Mouse (Mus musculus) kidney, embryonic 16.5 days (tissue): ENCODE results near the gene Ccer2. TPM values are rescaled to one million over a fixed set of nuclear protein-coding genes. Genes with fewer than 3 reads are reported as not detected.

Experiments
- ATAC-seq: fragments of 200-750 bp; cut with Nextera tagmentation; 2 replicates; pipeline ENCODE4 v1.8.0; 2017; ENCODE audit warnings: moderate TSS enrichment; ENCODE audit not compliant: low FRiP score, low TSS enrichment
- H3K27ac ChIP-seq: fragments of 300-500 bp; sonication (generic); 2 replicates; pipeline ENCODE4 v1.5.1; 2014; ENCODE audit warnings: low read length
- H3K27me3 ChIP-seq: fragments of 300-500 bp; sonication (generic); 2 replicates; pipeline ENCODE4 v1.6.1; 2014; ENCODE audit warnings: low read length, control low read depth, mixed read lengths; ENCODE audit not compliant: insufficient read depth
- H3K36me3 ChIP-seq: fragments of 300-500 bp; sonication (generic); 2 replicates; pipeline ENCODE4 v1.6.1; 2014; ENCODE audit warnings: low read length, control low read depth, mixed read lengths; ENCODE audit not compliant: insufficient read depth
- H3K4me1 ChIP-seq: fragments of 300-500 bp; sonication (generic); 2 replicates; pipeline ENCODE4 v1.6.1; 2014; ENCODE audit warnings: low read length, control low read depth, mixed read lengths; ENCODE audit not compliant: insufficient read depth
- H3K4me2 ChIP-seq: fragments of 300-500 bp; sonication (generic); replicated peaks from 2 replicates; pipeline ENCODE4 v1.6.1; 2014; ENCODE audit warnings: low read depth, low read length
- H3K4me3 ChIP-seq: fragments of 300-500 bp; sonication (generic); 2 replicates; pipeline ENCODE4 v1.5.1; 2014; ENCODE audit warnings: mild to moderate bottlenecking, low read length
- H3K9ac ChIP-seq: fragments of 300-500 bp; sonication (generic); replicated peaks from 2 replicates; pipeline ENCODE4 v1.6.1; 2014; ENCODE audit warnings: low read length
- H3K9me3 ChIP-seq: fragments of 300-500 bp; sonication (generic); 2 replicates; pipeline ENCODE4 v1.6.1; 2016; ENCODE audit warnings: low read length, control low read depth
- WGBS: fragments of 180-500 bp; shearing (Covaris S2); extraction: QIAGEN DNeasy Blood & Tissue Kit; methylation state at CpG from one replicate; pipeline ENCODE4 v1.1.7; 2014; 5-methylcytosine and 5-hydroxymethylcytosine counted together
- polyA plus RNA-seq: library from polyadenylated mRNA; unstranded; fragments of >200 nt; fragmentation: Nextera tagmentation; extraction: Ambion mirVana; gene quantifications from 2 replicates; pipeline ENCODE4 v1.2.1, GENCODE M21; 2015

Ccer2 gene
- polyA plus RNA-seq, 1 experiment from 2014 or later = not detected

GRCm38 (mm10) chr7:28740949-28741348 is 15.0 kb upstream of the Ccer2 start:
- Histone ChIP-seq H3K27me3 (no peaks in the 10 kb centered on the region), H3K9ac (peak overlapping the region; percentile 83), H3K4me3 (peak overlapping the region; percentile 58), H3K36me3 (peaks cover 34% of the 10 kb centered on the region), H3K4me2 (peak overlapping the region; percentile 75), H3K27ac (peak overlapping the region; percentile 54; the same call in 1 of the 2 replicates), H3K4me1 (peaks cover 11% of the 10 kb centered on the region), H3K9me3 (no peaks in the 10 kb centered on the region)
- 28% methylated on average over 9 of the region's 9 CpGs for WGBS
- no peak for ATAC-seq

- Histone ChIP-seq H3K27ac (peak overlapping the region; percentile 54; the same call in 1 of the 2 replicates), H3K4me2 (peak overlapping the region; percentile 75), H3K9ac (peak overlapping the region; percentile 83), H3K27me3 (no peaks in the 10 kb centered on the region), H3K4me1 (peaks cover 11% of the 10 kb centered on the region), H3K4me3 (peak overlapping the region; percentile 58), H3K9me3 (no peaks in the 10 kb centered on the region), H3K36me3 (peaks cover 30% of the 10 kb centered on the region)
- peak; percentile 22; the same call in 1 of the 2 replicates for ATAC-seq
- WGBS = under 1% methylated on average over 13 of the region's 13 CpGs
Observed at GRCm38 (mm10) chr7:28741368-28741708, 14.6 kb upstream of the Ccer2 start.

GRCm38 (mm10) chr7:28741709-28742438 is 14.1 kb upstream of the Ccer2 start, which contains the start of the genes Mrps12 and Sars2:
Gene Mrps12, minus strand, starts transcription at chr7:28741820.
Gene Sars2, plus strand, starts transcription at chr7:28741992.
- no peaks in the 10 kb centered on the region for H3K27me3 ChIP-seq
- ATAC-seq = peak; percentile 99
- peaks cover 11% of the 10 kb centered on the region for H3K4me1 ChIP-seq
- H3K4me2 ChIP-seq = peak within 1 kb of the TSS; percentile 75
- peak within 1 kb of the TSS; percentile 58 for H3K4me3 ChIP-seq
- WGBS = under 1% methylated on average over 39 of the region's 39 CpGs
- peak within 1 kb of the TSS; percentile 83 for H3K9ac ChIP-seq
- no peaks in the 10 kb centered on the region for H3K9me3 ChIP-seq
- peak within 1 kb of the TSS; percentile 76 for H3K27ac ChIP-seq
- H3K36me3 ChIP-seq = peaks cover 25% of the 10 kb centered on the region

- H3K4me3 ChIP-seq = no peak overlapping the region
- no peaks in the 10 kb centered on the region for H3K27me3 ChIP-seq
- H3K4me1 ChIP-seq = no peaks in the 10 kb centered on the region
- no peak overlapping the region for H3K9ac ChIP-seq
- no peak overlapping the region for H3K27ac ChIP-seq
- H3K4me2 ChIP-seq = no peak overlapping the region
- ATAC-seq = no peak; the same call in 1 of the 2 replicates
- H3K9me3 ChIP-seq = no peaks in the 10 kb centered on the region
- H3K36me3 ChIP-seq = peaks cover 14% of the 10 kb centered on the region
- WGBS = 95% methylated on average over 7 of the region's 7 CpGs
Observed at GRCm38 (mm10) chr7:28749935-28750334, 6.0 kb upstream of the Ccer2 start.

- Histone ChIP-seq H3K36me3 (peaks cover 26% of the 10 kb centered on the region), H3K9ac (no peak overlapping the region), H3K9me3 (no peaks in the 10 kb centered on the region), H3K27ac (no peak overlapping the region), H3K4me1 (peaks cover 6% of the 10 kb centered on the region), H3K4me2 (no peak overlapping the region), H3K4me3 (no peak overlapping the region), H3K27me3 (peaks cover 10% of the 10 kb centered on the region; the same call in 1 of the 2 replicates)
- WGBS = 89% methylated on average over 13 of the region's 13 CpGs
- no peak for ATAC-seq
Observed at GRCm38 (mm10) chr7:28758623-28759022, 2.6 kb downstream of the Ccer2 start.

- ATAC-seq = no peak
- H3K4me3 ChIP-seq = no peak overlapping the region
- no peak overlapping the region for H3K4me2 ChIP-seq
- no peak overlapping the region for H3K9ac ChIP-seq
- no peaks in the 10 kb centered on the region for H3K27me3 ChIP-seq
- peaks cover 26% of the 10 kb centered on the region for H3K36me3 ChIP-seq
- 89% methylated on average over 9 of the region's 9 CpGs for WGBS
- H3K27ac ChIP-seq = no peak overlapping the region
- H3K4me1 ChIP-seq = peaks cover 6% of the 10 kb centered on the region; the same call in 1 of the 2 replicates
- H3K9me3 ChIP-seq = no peaks in the 10 kb centered on the region
Observed at GRCm38 (mm10) chr7:28761907-28762306, 5.9 kb downstream of the Ccer2 start.

- Histone ChIP-seq H3K9ac (0 out of 2 replicates have a peak overlapping the region, but pooled peaks have one; percentile 75), H3K4me1 (peaks cover 13% of the 10 kb centered on the region), H3K9me3 (no peaks in the 10 kb centered on the region), H3K27ac (no peak overlapping the region), H3K27me3 (no peaks in the 10 kb centered on the region), H3K4me2 (peak overlapping the region; percentile 66), H3K36me3 (peaks cover 14% of the 10 kb centered on the region), H3K4me3 (peak overlapping the region; percentile 72)
- no peak for ATAC-seq
- 86% methylated on average over 6 of the region's 6 CpGs for WGBS
Observed at GRCm38 (mm10) chr7:28765211-28765610, 9.2 kb downstream of the Ccer2 start.

GRCm38 (mm10) chr7:28766173-28766879 is 10.4 kb downstream of the Ccer2 start, which contains the start of gene Sirt2:
Gene Sirt2, plus strand, starts transcription at chr7:28766735.
- Histone ChIP-seq H3K4me2 (peak within 1 kb of the TSS; percentile 66), H3K27me3 (no peaks in the 10 kb centered on the region), H3K9ac (peak within 1 kb of the TSS; percentile 90), H3K27ac (no peak within 1 kb of the TSS), H3K4me3 (peak within 1 kb of the TSS; percentile 72), H3K36me3 (peaks cover 6% of the 10 kb centered on the region), H3K9me3 (no peaks in the 10 kb centered on the region), H3K4me1 (peaks cover 13% of the 10 kb centered on the region)
- under 1% methylated on average over 45 of the region's 45 CpGs for WGBS
- peak; percentile 99 for ATAC-seq

- H3K4me1 ChIP-seq = peaks cover 13% of the 10 kb centered on the region
- H3K27me3 ChIP-seq = no peaks in the 10 kb centered on the region
- H3K4me2 ChIP-seq = peak overlapping the region; percentile 57
- ATAC-seq = no peak; the same call in 1 of the 2 replicates
- peak overlapping the region; percentile 90 for H3K9ac ChIP-seq
- WGBS = 6% methylated on average over 14 of the region's 14 CpGs
- H3K27ac ChIP-seq = no peak overlapping the region
- H3K9me3 ChIP-seq = no peaks in the 10 kb centered on the region
- H3K36me3 ChIP-seq = peaks cover 3% of the 10 kb centered on the region; the same call in 1 of the 2 replicates
- peak overlapping the region; percentile 72 for H3K4me3 ChIP-seq
Observed at GRCm38 (mm10) chr7:28766910-28767309, 10.9 kb downstream of the Ccer2 start.
